In genomic region chr3:30353878-30354727, GRCm38 (mm10) we compare ENCODE assay signal across 14 mouse cellular contexts.
A peak's percentile ranks its signal among the peaks of the same experiment; 100 is the strongest.
DNase-seq lines count a peak whose midpoint lies in the region; ATAC-seq and TF ChIP-seq lines count a peak whose summit lies in the region.
"Had no signal": no experiment of that assay in that cellular context is flagged by ENCODE, and none has a peak within 500 bp of the region (broad histone marks: within the 10 kb centered on the region; RNA-seq: fewer than 3 reads in every experiment).

No protein-coding gene starts in this region.

- H3K4me3 ChIP-seq in lung, postnatal 0 days (ENCODE audit: low read depth, low read length): no peak overlapping the region
- H3K4me3 ChIP-seq: embryonic facial prominence, embryonic 12.5 days; left cerebral cortex, adult 2 months had no signal

- peak; percentile 92 for ATAC-seq in lung, postnatal 0 days
- ATAC-seq: midbrain, embryonic 16.5 days had no signal

- intact Hi-C loops in heart, postnatal 36 days (cut with DNase I): no loop called here
- intact Hi-C loops in left cerebral cortex, postnatal 10 days (cut with DNase I): no loop called here
- intact Hi-C loops in gastrocnemius, postnatal 36 days (cut with DNase I): no loop called here

- no peaks in the 10 kb centered on the region for H3K27me3 ChIP-seq in lung, postnatal 0 days (replicated peaks; ENCODE audit: insufficient read depth, low read length)
- H3K27me3 ChIP-seq: embryonic facial prominence, embryonic 12.5 days had no signal

- TF ChIP-seq CTCF in brain, embryonic 14.5 days (IDR thresholded peaks at IDR 0.05; ENCODE audit: borderline replicate concordance, extremely low read depth, insufficient read depth, insufficient read length): no peak
- TF ChIP-seq CTCF in lung, postnatal 0 days (IDR thresholded peaks at IDR 0.05): peak; percentile 27

- WGBS in lung, postnatal 0 days: 34% methylated on average over 6 of the region's 6 CpGs

- no peaks in the 10 kb centered on the region for H3K4me1 ChIP-seq in lung, postnatal 0 days (ENCODE audit: insufficient read depth, low read depth, low read length)
- H3K4me1 ChIP-seq: embryonic facial prominence, embryonic 12.5 days had no signal

- DNase-seq in heart, adult 8-10 months (ENCODE audit: low spot score): peak; percentile 27
- DNase-seq in heart, postnatal 36 days: no peak
- DNase-seq in brain, embryonic 14.5 days (ENCODE audit: low read depth): peak; percentile 19
- DNase-seq in kidney, adult 8-10 months: peak; percentile 19 to 44
- DNase-seq in lung, postnatal 0 days (ENCODE audit: low spot score): peak; percentile 67
- DNase-seq in left cerebral cortex, postnatal 10 days (ENCODE audit: extremely low spot score in 1 of 2, low spot score in 2 of 2): no peak
- DNase-seq in cerebellum, postnatal 14 days: no peak
- no peak for DNase-seq in gastrocnemius, postnatal 36 days
- DNase-seq: gastrocnemius, postnatal 10 days; right cerebral cortex, postnatal 25 days; thymus, postnatal 25 days had no signal

- H3K9me3 ChIP-seq in lung, postnatal 0 days (ENCODE audit: low read length): no peaks in the 10 kb centered on the region
- H3K9me3 ChIP-seq: embryonic facial prominence, embryonic 12.5 days had no signal

- no peaks in the 10 kb centered on the region for H3K36me3 ChIP-seq in lung, postnatal 0 days (ENCODE audit: insufficient read depth, low read length)
- H3K36me3 ChIP-seq: embryonic facial prominence, embryonic 12.5 days had no signal

- H3K27ac ChIP-seq in lung, postnatal 0 days (ENCODE audit: low read length): no peak overlapping the region
- H3K27ac ChIP-seq: embryonic facial prominence, embryonic 12.5 days; left cerebral cortex, adult 2 months had no signal

- no peak overlapping the region for H3K4me2 ChIP-seq in lung, postnatal 0 days (replicated peaks; ENCODE audit: low read depth, low read length)
- H3K4me2 ChIP-seq: embryonic facial prominence, embryonic 12.5 days had no signal

- TF ChIP-seq EP300 in lung, postnatal 0 days (IDR thresholded peaks at IDR 0.05): peak; percentile 92

- TF ChIP-seq POLR2A in brain, embryonic 14.5 days (IDR thresholded peaks at IDR 0.05; ENCODE audit: borderline replicate concordance, extremely low read depth, insufficient read depth, insufficient read length, poor library complexity, severe bottlenecking): no peak

- no peak overlapping the region for H3K9ac ChIP-seq in lung, postnatal 0 days (replicated peaks; ENCODE audit: low read depth)
- H3K9ac ChIP-seq: embryonic facial prominence, embryonic 12.5 days had no signal

Comparison
In these comparisons a context has a peak if more than half of its experiments do, and no peak if none do; other contexts are left out.
1. DNase-seq: peak in heart, adult 8-10 months (single experiment), brain, embryonic 14.5 days (single experiment), kidney, adult 8-10 months (2 of 2) and lung, postnatal 0 days (single experiment); none in heart, postnatal 36 days (0 of 2), left cerebral cortex, postnatal 10 days (0 of 2), cerebellum, postnatal 14 days (0 of 2) and gastrocnemius, postnatal 36 days (0 of 2).